Mouse (Mus musculus) megakaryocyte, embryonic 14.5 days (primary cell): ENCODE measurements around the gene Tmpo. TPM values are rescaled to one million over a fixed set of nuclear protein-coding genes. Genes with fewer than 3 reads are reported as not detected.
"Not testable (repeated sequence)": the region's sequence is repeated elsewhere in the genome, so short reads cannot be mapped to it uniquely, and the experiment has no call there.

Experiments
- H3K27me3 ChIP-seq: replicated peaks from 2 replicates; pipeline ENCODE3; 2012; ENCODE audit warnings: inconsistent platforms
- H3K36me3 ChIP-seq: replicated peaks from 2 replicates; pipeline ENCODE3; 2012; ENCODE audit warnings: low read length, inconsistent platforms, mixed read lengths
- H3K4me1 ChIP-seq: 2 replicates; pipeline ENCODE4 v1.6.1; 2012; ENCODE audit warnings: inconsistent platforms
- H3K4me3 ChIP-seq: replicated peaks from 2 replicates; pipeline ENCODE3; 2012; ENCODE audit warnings: moderate library complexity, mild to moderate bottlenecking, inconsistent platforms
- H3K9me3 ChIP-seq: 2 replicates; pipeline ENCODE4 v1.6.1; 2012; ENCODE audit warnings: inconsistent platforms
- FLI1 ChIP-seq: IDR thresholded peaks from 2 replicates; pipeline ENCODE4 v1.6.1; 2012; ENCODE audit warnings: low read length, inconsistent platforms, mixed read lengths
- GATA1 ChIP-seq: IDR thresholded peaks from 3 replicates; pipeline ENCODE4 v1.6.1; 2012; ENCODE audit warnings: mixed read lengths, low read length, inconsistent platforms, borderline replicate concordance
- polyA plus RNA-seq: library from polyadenylated mRNA; stranded (reverse); fragments of >175 nt; gene quantifications from 2 replicates; pipeline ENCODE4 v1.2.3, GENCODE M21; 2012; ENCODE audit warnings: low replicate concordance; ENCODE audit not compliant: insufficient read depth

Tmpo gene
- polyA plus RNA-seq, 1 experiment: 51.4 TPM

DNA sequence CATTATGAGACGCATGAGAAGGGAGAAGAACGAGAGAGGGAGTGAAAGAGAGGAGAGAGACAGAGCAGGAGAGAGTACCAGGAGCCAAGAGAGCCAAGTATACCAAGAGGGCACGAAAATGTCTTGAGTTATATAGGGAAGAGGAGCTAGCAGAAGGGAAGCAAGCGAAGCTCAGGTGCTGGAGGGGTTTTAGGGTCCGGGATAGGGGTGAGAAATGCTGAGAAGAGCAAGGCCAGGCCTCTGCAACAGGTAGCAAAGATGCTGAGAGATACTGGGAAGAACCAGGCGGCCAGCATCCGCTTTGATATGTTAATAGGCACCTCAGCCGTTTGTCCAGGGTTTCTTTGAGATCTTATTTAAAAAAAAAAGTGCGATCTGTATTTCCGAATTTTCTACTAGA is 6.2 kb upstream of the Tmpo start:
- no peaks in the 10 kb centered on the region for H3K36me3 ChIP-seq
- H3K9me3 ChIP-seq: no peaks in the 10 kb centered on the region
- no peaks in the 10 kb centered on the region for H3K27me3 ChIP-seq
- peaks cover 38% of the 10 kb centered on the region for H3K4me1 ChIP-seq
- TF ChIP-seq FLI1 (no peak), GATA1 (no peak)
- H3K4me3 ChIP-seq: peak overlapping the region; percentile 90

DNA sequence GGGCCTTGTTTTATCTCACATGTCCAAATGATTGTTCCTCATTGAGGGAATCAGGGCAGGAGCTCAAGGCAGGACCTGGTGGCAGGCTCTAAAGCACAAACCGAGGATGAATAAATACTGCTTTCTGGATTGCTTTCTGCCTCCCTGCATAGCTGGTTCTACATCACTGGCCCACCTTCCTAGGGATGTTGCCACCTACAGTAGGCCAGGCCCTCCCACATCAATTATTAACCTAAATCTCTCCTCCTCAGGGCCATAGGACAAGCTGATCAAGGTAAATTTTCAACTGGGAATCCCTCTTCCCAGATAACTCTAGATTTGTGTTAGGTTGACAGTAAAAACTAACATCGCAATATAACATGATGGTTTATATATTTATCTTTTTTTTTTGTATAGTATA is 4.6 kb upstream of the Tmpo start:
- Histone ChIP-seq H3K27me3 (no peaks in the 10 kb centered on the region), H3K4me1 (peaks cover 34% of the 10 kb centered on the region), H3K4me3 (no peak overlapping the region), H3K36me3 (no peaks in the 10 kb centered on the region), H3K9me3 (no peaks in the 10 kb centered on the region)
- TF ChIP-seq FLI1: no peak
- no peak for TF ChIP-seq GATA1

GRCm38 (mm10) chr10:91184893-91185292 is 3.8 kb upstream of the Tmpo start:
- H3K4me1 ChIP-seq: peaks cover 40% of the 10 kb centered on the region
- H3K27me3 ChIP-seq, H3K9me3 ChIP-seq, H3K4me3 ChIP-seq, H3K36me3 ChIP-seq: not testable (repeated sequence)

GRCm38 (mm10) chr10:91183316-91183715 is 2.2 kb upstream of the Tmpo start:
- H3K9me3 ChIP-seq: no peaks in the 10 kb centered on the region
- TF ChIP-seq FLI1: no peak
- peaks cover 42% of the 10 kb centered on the region for H3K4me1 ChIP-seq
- no peaks in the 10 kb centered on the region for H3K27me3 ChIP-seq
- H3K36me3 ChIP-seq: no peaks in the 10 kb centered on the region
- H3K4me3 ChIP-seq: peak overlapping the region; percentile 57

DNA sequence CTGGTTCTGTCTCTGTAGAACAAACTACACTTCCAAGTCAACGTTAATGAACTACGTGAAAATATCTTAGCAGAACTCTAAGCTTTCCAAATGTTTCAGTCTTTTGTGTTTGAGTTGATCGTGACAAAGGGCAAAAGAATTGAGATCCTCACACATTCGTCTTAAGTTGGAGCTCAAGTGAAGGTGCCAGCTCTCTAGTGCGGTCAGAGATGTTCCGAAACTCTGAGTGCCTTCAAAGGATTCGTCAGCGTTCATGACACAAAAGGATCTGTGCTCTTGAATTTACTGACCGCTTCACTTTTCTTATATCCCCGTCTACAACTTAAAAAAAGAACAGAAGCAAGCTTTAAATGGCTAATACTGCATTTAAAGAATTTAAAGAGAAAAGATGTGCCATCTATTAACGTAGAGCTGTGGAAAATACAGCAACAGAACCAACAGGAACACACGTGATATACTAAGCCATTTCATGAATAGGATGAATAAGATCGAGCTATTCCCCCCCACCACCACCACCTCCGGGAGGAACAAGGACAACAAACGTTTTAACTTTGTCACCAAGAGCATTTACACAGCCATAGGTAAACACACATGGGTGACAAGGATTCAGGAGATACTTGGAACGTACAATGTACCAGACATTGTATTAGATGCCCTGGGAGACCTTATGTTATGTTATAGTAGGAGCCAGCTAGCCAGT is 1.3 kb upstream of the Tmpo start:
- H3K36me3 ChIP-seq: no peaks in the 10 kb centered on the region
- TF ChIP-seq GATA1: no peak
- TF ChIP-seq FLI1: no peak
- peak overlapping the region; percentile 98 for H3K4me3 ChIP-seq
- H3K4me1 ChIP-seq: peaks cover 42% of the 10 kb centered on the region
- H3K27me3 ChIP-seq: no peaks in the 10 kb centered on the region
- H3K9me3 ChIP-seq: no peaks in the 10 kb centered on the region

DNA sequence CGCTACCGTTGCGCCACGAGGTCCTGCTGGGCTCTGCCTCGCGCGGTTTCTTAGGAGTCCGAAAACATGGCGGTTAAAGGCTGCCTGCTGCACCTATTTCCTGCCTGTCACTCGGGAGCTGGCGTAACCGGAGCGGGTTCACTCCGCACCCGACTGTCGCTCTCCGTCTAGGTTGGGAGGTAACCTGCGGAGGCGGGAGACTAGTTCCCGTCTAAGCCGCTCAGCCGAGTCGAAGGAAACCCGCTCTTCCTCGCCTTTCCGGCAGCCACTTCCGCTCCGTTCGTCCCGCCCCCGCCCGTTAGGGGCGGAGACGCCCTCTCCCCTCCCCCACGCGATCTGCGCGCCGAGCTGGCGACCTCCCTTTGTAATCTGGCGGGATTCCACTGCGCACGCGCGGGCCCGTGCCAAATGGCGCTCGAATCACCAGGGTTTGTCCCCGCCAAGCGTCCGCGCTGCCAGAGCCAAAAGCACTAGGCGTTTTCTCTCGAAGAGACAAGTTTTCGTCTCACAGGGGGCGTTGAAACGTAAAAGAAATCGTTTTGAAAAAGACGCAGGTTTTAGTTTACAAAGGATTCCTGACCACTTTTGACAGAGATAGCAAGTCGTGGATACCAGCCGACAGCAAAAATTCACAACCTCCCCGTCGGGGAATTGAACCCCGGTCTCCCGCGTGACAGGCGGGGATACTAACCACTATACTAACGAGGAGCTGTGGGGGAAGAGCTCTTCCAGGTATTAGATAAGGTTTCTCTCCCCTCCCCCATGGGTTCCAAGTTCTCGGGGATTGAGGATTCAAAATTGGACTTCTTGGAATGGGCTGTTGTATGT is 560 bp upstream of the Tmpo start:
- Histone ChIP-seq H3K9me3 (no peaks in the 10 kb centered on the region), H3K27me3 (no peaks in the 10 kb centered on the region), H3K4me3 (peak overlapping the region; percentile 98), H3K4me1 (peaks cover 41% of the 10 kb centered on the region), H3K36me3 (no peaks in the 10 kb centered on the region)
- TF ChIP-seq FLI1 (peak; percentile 84), GATA1 (no peak)

- Histone ChIP-seq H3K4me3 (peak overlapping the region; percentile 98), H3K9me3 (no peaks in the 10 kb centered on the region), H3K36me3 (no peaks in the 10 kb centered on the region), H3K27me3 (no peaks in the 10 kb centered on the region), H3K4me1 (peaks cover 45% of the 10 kb centered on the region)
- TF ChIP-seq GATA1: no peak
- no peak for TF ChIP-seq FLI1
These were observed 814 bp downstream of the Tmpo start for GRCm38 (mm10) chr10:91180301-91180700.

DNA sequence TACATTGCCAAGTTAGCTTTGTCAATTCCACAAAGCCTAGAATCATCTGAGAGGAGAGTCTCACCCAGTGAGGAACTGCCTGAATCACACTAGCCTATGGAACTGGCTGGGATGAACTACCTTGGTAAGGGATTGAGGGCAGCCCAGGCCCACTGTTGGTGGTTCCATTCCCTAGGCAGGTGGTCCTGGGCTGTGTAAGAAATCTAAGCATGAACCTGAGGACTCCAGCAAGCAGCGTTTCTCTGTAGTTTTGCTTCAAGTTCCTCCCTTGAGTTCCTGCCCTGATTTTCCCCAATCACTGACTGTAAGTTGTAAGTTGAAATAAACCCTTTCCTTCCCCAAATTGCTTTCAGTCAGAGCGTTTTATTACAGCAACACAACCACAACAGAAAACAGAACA is 1.3 kb downstream of the Tmpo start:
- Histone ChIP-seq H3K36me3 (no peaks in the 10 kb centered on the region), H3K9me3 (no peaks in the 10 kb centered on the region), H3K27me3 (no peaks in the 10 kb centered on the region), H3K4me1 (peaks cover 45% of the 10 kb centered on the region), H3K4me3 (no peak overlapping the region)
- TF ChIP-seq GATA1: no peak
- TF ChIP-seq FLI1: no peak

GRCm38 (mm10) chr10:91177201-91177600 is 3.9 kb downstream of the Tmpo start:
- Histone ChIP-seq H3K36me3 (no peaks in the 10 kb centered on the region), H3K4me3 (no peak overlapping the region)
- TF ChIP-seq GATA1 (no peak), FLI1 (no peak)

DNA sequence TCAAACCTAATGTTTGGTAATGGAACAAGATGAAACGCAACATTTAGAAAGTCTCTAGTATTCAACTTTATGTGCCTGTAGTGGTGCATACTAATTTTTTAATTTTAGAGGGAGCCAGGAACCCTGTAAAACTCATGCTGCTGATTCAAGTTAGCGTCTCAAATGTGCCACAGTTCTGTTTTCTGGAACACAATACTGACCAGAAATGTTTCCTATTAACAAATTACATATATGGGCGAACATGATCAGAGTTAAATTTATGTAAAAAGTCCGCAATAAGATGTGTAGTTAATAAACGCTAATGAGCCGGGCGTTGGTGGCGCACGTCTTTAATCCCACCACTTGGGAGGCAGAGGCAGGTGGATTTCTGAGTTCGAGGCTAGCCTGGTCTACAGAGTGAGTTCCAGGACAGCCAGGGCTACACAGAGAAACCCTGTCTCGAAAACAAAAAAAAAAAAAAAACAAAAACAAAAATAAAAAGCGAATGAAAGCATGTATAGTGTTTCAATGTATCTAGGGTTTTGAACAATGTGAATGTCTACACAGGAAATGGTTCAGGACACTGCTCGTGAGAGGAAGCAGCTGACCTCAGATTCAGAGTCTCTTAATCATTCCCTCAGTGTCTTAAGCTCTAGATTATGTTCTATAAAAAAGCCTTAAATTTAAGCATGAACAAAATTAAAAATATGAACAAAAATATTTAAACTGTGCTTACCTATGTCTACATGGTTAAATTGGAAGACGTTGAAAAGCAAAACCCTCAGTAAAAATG is 8.6 kb downstream of the Tmpo start:
- H3K4me3 ChIP-seq: peak overlapping the region; percentile 99
- TF ChIP-seq GATA1: no peak
- no peak for TF ChIP-seq FLI1
- no peaks in the 10 kb centered on the region for H3K9me3 ChIP-seq
- peaks cover 38% of the 10 kb centered on the region for H3K4me1 ChIP-seq
- H3K27me3 ChIP-seq: no peaks in the 10 kb centered on the region
- no peaks in the 10 kb centered on the region for H3K36me3 ChIP-seq

More at GRCm38 (mm10) chr10:91177201-91177600, 3.9 kb downstream of the Tmpo start:
- Histone ChIP-seq H3K27me3 (no peaks in the 10 kb centered on the region), H3K9me3 (no peaks in the 10 kb centered on the region), H3K4me1 (peaks cover 30% of the 10 kb centered on the region)
